Mouse (Mus musculus) C2C12 (cell line): ENCODE results near the gene Gm4952.

Experiments
- MYOD1 ChIP-seq: IDR thresholded peaks from one replicate; pipeline ENCODE4 v1.6.1; 2011; ENCODE audit warnings: low read depth; ENCODE audit not compliant: control insufficient read depth, insufficient read length
- USF1 ChIP-seq: IDR thresholded peaks from one replicate; pipeline ENCODE4 v1.6.1; 2011; ENCODE audit warnings: low read depth, mild to moderate bottlenecking, control low read depth, moderate library complexity

GRCm38 (mm10) chr19:12575514-12575913 is 24.3 kb upstream of the Gm4952 start:
- TF ChIP-seq USF1 (no peak), MYOD1 (no peak)
